Mouse (Mus musculus): Measurements from ENCODE around the gene Kdm6b. TPM values are rescaled to one million over a fixed set of nuclear protein-coding genes. Genes with fewer than 3 reads are reported as not detected.
A peak's percentile ranks its signal among the peaks of the same experiment; 100 is the strongest.

The Kdm6b gene
- polyA plus RNA-seq, 1 experiment from 2014 or later = 22.9 TPM

- no peak; the same call in 1 of the 2 replicates for ATAC-seq
- no peak overlapping the region for H3K27ac ChIP-seq (ENCODE audit: low read depth, low read length)
Measured at GRCm38 (mm10) chr11:69432640-69432982, 19.1 kb upstream of the Kdm6b start.

GRCm38 (mm10) chr11:69431829-69432639 is 18.6 kb upstream of the Kdm6b start:
- Histone ChIP-seq H3K4me1 (ENCODE audit: control insufficient read depth, insufficient read depth, low read depth, low read length) (peaks cover 3% of the 10 kb centered on the region), H3K4me3 (ENCODE audit: low read length) (no peak overlapping the region), H3K4me2 (ENCODE audit: low read length) (0 out of 2 replicates have a peak overlapping the region, but pooled peaks have one; percentile 2), H3K36me3 (ENCODE audit: control insufficient read depth, insufficient read depth, low read length) (no peaks in the 10 kb centered on the region), H3K27me3 (replicated peaks; ENCODE audit: control insufficient read depth, insufficient read depth, low read length) (no peaks in the 10 kb centered on the region), H3K9ac (ENCODE audit: low read depth, low read length) (peak overlapping the region; percentile 9; the same call in 1 of the 2 replicates), H3K9me3 (ENCODE audit: control insufficient read depth, low read length) (no peaks in the 10 kb centered on the region), H3K27ac (ENCODE audit: low read depth, low read length) (no peak overlapping the region)
- peak; percentile 85 for ATAC-seq
- WGBS = 32% methylated on average over 11 of the region's 11 CpGs

More at GRCm38 (mm10) chr11:69432640-69432982, 19.1 kb upstream of the Kdm6b start:
- Histone ChIP-seq H3K4me1 (ENCODE audit: control insufficient read depth, insufficient read depth, low read depth, low read length) (peaks cover 3% of the 10 kb centered on the region), H3K9ac (ENCODE audit: low read depth, low read length) (no peak overlapping the region), H3K4me2 (ENCODE audit: low read length) (no peak overlapping the region), H3K4me3 (ENCODE audit: low read length) (no peak overlapping the region), H3K36me3 (ENCODE audit: control insufficient read depth, insufficient read depth, low read length) (no peaks in the 10 kb centered on the region), H3K9me3 (ENCODE audit: control insufficient read depth, low read length) (no peaks in the 10 kb centered on the region), H3K27me3 (replicated peaks; ENCODE audit: control insufficient read depth, insufficient read depth, low read length) (no peaks in the 10 kb centered on the region)
- WGBS = 74% methylated on average over 11 of the region's 11 CpGs

GRCm38 (mm10) chr11:69430631-69431030 is 17.2 kb upstream of the Kdm6b start:
- WGBS = 89% methylated on average over 15 of the region's 15 CpGs
- Histone ChIP-seq H3K36me3 (ENCODE audit: control insufficient read depth, insufficient read depth, low read length) (no peaks in the 10 kb centered on the region), H3K27me3 (replicated peaks; ENCODE audit: control insufficient read depth, insufficient read depth, low read length) (no peaks in the 10 kb centered on the region), H3K4me1 (ENCODE audit: control insufficient read depth, insufficient read depth, low read depth, low read length) (peaks cover 3% of the 10 kb centered on the region), H3K9me3 (ENCODE audit: control insufficient read depth, low read length) (no peaks in the 10 kb centered on the region), H3K4me3 (ENCODE audit: low read length) (no peak overlapping the region), H3K4me2 (ENCODE audit: low read length) (no peak overlapping the region), H3K27ac (ENCODE audit: low read depth, low read length) (no peak overlapping the region), H3K9ac (ENCODE audit: low read depth, low read length) (no peak overlapping the region; the same call in 1 of the 2 replicates)
- ATAC-seq = no peak

DNA sequence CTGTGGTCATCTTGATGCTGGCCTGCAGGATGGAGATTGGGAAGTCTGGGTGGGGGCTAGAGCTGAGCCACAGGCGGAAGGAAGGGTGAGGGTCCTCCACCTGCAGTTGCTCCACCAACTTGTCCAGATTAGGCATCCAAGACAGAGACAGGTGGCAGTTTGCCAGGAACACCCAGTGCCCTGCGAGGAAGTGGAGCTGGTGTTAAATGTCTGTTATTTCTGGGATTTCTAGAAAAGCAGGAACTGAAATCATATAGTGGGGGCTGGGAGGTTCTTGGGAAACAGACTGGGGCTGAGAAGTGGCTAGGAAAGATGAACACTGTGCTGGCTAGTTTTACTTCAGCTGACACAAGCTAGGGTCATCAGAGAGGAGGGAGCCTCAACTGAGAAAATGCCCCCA is 15.8 kb upstream of the Kdm6b start:
- H3K9ac ChIP-seq (ENCODE audit: low read depth, low read length) = no peak overlapping the region
- WGBS = 51% methylated on average over 2 of the region's 2 CpGs
- no peak for ATAC-seq
- no peaks in the 10 kb centered on the region for H3K9me3 ChIP-seq (ENCODE audit: control insufficient read depth, low read length)
- H3K27me3 ChIP-seq (replicated peaks; ENCODE audit: control insufficient read depth, insufficient read depth, low read length) = no peaks in the 10 kb centered on the region
- peaks cover 3% of the 10 kb centered on the region for H3K4me1 ChIP-seq (ENCODE audit: control insufficient read depth, insufficient read depth, low read depth, low read length)
- no peak overlapping the region for H3K27ac ChIP-seq (ENCODE audit: low read depth, low read length)
- H3K4me2 ChIP-seq (ENCODE audit: low read length) = no peak overlapping the region
- no peak overlapping the region for H3K4me3 ChIP-seq (ENCODE audit: low read length)
- no peaks in the 10 kb centered on the region for H3K36me3 ChIP-seq (ENCODE audit: control insufficient read depth, insufficient read depth, low read length)

DNA sequence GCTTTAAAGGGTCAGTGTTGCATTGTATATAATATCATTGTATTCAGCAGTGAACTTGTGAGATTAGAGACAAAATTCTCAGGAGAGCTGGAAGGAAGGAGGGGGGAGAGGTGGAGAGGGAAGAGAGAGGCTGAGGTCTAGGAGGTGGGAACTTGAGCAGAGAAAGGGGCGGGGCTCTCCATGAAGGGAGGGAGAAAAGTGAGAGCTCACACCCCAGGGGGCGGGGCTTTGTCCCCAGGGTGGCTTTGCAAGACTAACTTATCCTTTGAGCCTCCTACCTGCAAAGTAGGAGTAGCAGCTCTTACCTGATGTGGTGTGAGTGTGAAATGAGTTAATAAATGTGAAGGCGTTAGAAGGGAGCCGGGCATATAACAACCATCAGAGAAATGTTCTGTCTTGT is 15.3 kb upstream of the Kdm6b start:
- H3K4me1 ChIP-seq (ENCODE audit: control insufficient read depth, insufficient read depth, low read depth, low read length) = peaks cover 3% of the 10 kb centered on the region
- H3K9ac ChIP-seq (ENCODE audit: low read depth, low read length) = no peak overlapping the region
- WGBS = 41% methylated on average over 4 of the region's 4 CpGs
- no peaks in the 10 kb centered on the region for H3K9me3 ChIP-seq (ENCODE audit: control insufficient read depth, low read length)
- H3K36me3 ChIP-seq (ENCODE audit: control insufficient read depth, insufficient read depth, low read length) = no peaks in the 10 kb centered on the region
- no peak overlapping the region for H3K4me3 ChIP-seq (ENCODE audit: low read length)
- no peak overlapping the region for H3K27ac ChIP-seq (ENCODE audit: low read depth, low read length)
- no peak for ATAC-seq
- H3K4me2 ChIP-seq (ENCODE audit: low read length) = no peak overlapping the region
- H3K27me3 ChIP-seq (replicated peaks; ENCODE audit: control insufficient read depth, insufficient read depth, low read length) = no peaks in the 10 kb centered on the region

- Histone ChIP-seq H3K4me2 (ENCODE audit: low read length) (no peak overlapping the region), H3K9me3 (ENCODE audit: control insufficient read depth, low read length) (no peaks in the 10 kb centered on the region), H3K27me3 (replicated peaks; ENCODE audit: control insufficient read depth, insufficient read depth, low read length) (peaks cover 8% of the 10 kb centered on the region; the same call in 1 of the 2 replicates), H3K36me3 (ENCODE audit: control insufficient read depth, insufficient read depth, low read length) (no peaks in the 10 kb centered on the region), H3K4me1 (ENCODE audit: control insufficient read depth, insufficient read depth, low read depth, low read length) (no peaks in the 10 kb centered on the region), H3K4me3 (ENCODE audit: low read length) (no peak overlapping the region), H3K9ac (ENCODE audit: low read depth, low read length) (no peak overlapping the region), H3K27ac (ENCODE audit: low read depth, low read length) (no peak overlapping the region)
- ATAC-seq = no peak
- 85% methylated on average over 2 of the region's 2 CpGs for WGBS
Measured at GRCm38 (mm10) chr11:69426246-69426645, 12.8 kb upstream of the Kdm6b start.

GRCm38 (mm10) chr11:69423885-69424284 is 10.4 kb upstream of the Kdm6b start:
- Histone ChIP-seq H3K36me3 (ENCODE audit: control insufficient read depth, insufficient read depth, low read length) (no peaks in the 10 kb centered on the region), H3K27me3 (replicated peaks; ENCODE audit: control insufficient read depth, insufficient read depth, low read length) (peaks cover 12% of the 10 kb centered on the region; the same call in 1 of the 2 replicates), H3K4me2 (ENCODE audit: low read length) (no peak overlapping the region), H3K9me3 (ENCODE audit: control insufficient read depth, low read length) (no peaks in the 10 kb centered on the region), H3K27ac (ENCODE audit: low read depth, low read length) (no peak overlapping the region), H3K4me3 (ENCODE audit: low read length) (no peak overlapping the region), H3K9ac (ENCODE audit: low read depth, low read length) (no peak overlapping the region), H3K4me1 (ENCODE audit: control insufficient read depth, insufficient read depth, low read depth, low read length) (peaks cover 18% of the 10 kb centered on the region)
- 77% methylated on average over 6 of the region's 6 CpGs for WGBS
- ATAC-seq = no peak

GRCm38 (mm10) chr11:69422842-69423241 is 9.4 kb upstream of the Kdm6b start:
- H3K27me3 ChIP-seq (replicated peaks; ENCODE audit: control insufficient read depth, insufficient read depth, low read length) = peaks cover 12% of the 10 kb centered on the region; the same call in 1 of the 2 replicates
- H3K4me3 ChIP-seq (ENCODE audit: low read length) = no peak overlapping the region
- no peak for ATAC-seq
- no peak overlapping the region for H3K9ac ChIP-seq (ENCODE audit: low read depth, low read length)
- H3K27ac ChIP-seq (ENCODE audit: low read depth, low read length) = no peak overlapping the region
- no peak overlapping the region for H3K4me2 ChIP-seq (ENCODE audit: low read length)
- peaks cover 21% of the 10 kb centered on the region for H3K4me1 ChIP-seq (ENCODE audit: control insufficient read depth, insufficient read depth, low read depth, low read length)
- no peaks in the 10 kb centered on the region for H3K36me3 ChIP-seq (ENCODE audit: control insufficient read depth, insufficient read depth, low read length)
- no peaks in the 10 kb centered on the region for H3K9me3 ChIP-seq (ENCODE audit: control insufficient read depth, low read length)
- WGBS = 92% methylated on average over 10 of the region's 10 CpGs

DNA sequence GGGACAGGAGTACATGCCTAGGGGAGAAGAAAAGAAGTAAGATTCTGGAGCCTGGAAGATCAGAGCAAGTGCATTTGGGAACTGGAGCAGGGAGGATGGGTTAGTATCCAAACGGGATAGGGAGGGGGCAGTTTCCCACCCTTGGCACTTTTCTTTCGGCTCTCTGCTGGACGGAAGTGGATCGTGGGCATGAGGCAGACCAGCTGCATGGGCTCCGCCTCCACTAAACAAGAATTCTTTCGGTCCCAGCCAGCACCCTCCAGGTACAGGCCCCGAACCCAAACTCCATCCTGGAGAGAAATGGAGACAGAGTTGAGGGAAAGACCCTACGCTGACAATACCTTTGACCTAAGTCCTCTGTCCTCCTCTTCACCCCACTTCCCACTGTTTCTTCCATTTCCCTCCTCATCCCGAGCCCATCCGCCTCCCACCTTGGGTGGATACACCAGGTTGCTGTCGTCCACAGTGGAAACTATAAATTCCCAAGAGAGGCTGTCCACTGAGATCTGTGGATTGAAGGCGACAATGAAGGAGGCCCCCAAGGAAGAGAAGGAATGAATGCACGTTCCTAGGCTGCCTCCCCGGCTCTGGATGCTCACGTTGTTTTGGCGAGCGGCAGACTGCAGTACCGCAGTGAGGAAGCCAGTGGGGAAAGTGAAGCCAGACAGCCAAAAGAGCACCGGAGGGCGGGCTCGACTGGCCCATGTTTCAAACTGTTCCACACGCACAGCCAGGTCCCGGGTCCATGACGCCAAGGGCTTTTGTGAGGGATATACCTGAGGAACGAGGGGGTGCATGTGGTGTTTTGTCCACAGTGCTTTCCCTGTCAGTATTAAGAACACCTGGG is 7.9 kb upstream of the Kdm6b start:
- no peak for ATAC-seq
- H3K4me2 ChIP-seq (ENCODE audit: low read length) = no peak overlapping the region; the same call in 1 of the 2 replicates
- peaks cover 12% of the 10 kb centered on the region; the same call in 1 of the 2 replicates for H3K27me3 ChIP-seq (replicated peaks; ENCODE audit: control insufficient read depth, insufficient read depth, low read length)
- no peaks in the 10 kb centered on the region for H3K9me3 ChIP-seq (ENCODE audit: control insufficient read depth, low read length)
- H3K9ac ChIP-seq (ENCODE audit: low read depth, low read length) = 0 out of 2 replicates have a peak overlapping the region, but pooled peaks have one; percentile 4
- no peak overlapping the region for H3K27ac ChIP-seq (ENCODE audit: low read depth, low read length)
- H3K4me3 ChIP-seq (ENCODE audit: low read length) = no peak overlapping the region
- WGBS = 15% methylated on average over 25 of the region's 25 CpGs
- H3K4me1 ChIP-seq (ENCODE audit: control insufficient read depth, insufficient read depth, low read depth, low read length) = peaks cover 29% of the 10 kb centered on the region
- H3K36me3 ChIP-seq (ENCODE audit: control insufficient read depth, insufficient read depth, low read length) = no peaks in the 10 kb centered on the region
